Mouse (Mus musculus): ENCODE results near the gene Zfp600. TPM values are rescaled to one million over a fixed set of nuclear protein-coding genes. Genes with fewer than 3 reads are reported as not detected.
"Not testable (repeated sequence)": the region's sequence is repeated elsewhere in the genome, so short reads cannot be mapped to it uniquely, and the experiment has no call there.

The Zfp600 gene
- polyA plus RNA-seq, 1 experiment from 2014 or later: not detected

DNA sequence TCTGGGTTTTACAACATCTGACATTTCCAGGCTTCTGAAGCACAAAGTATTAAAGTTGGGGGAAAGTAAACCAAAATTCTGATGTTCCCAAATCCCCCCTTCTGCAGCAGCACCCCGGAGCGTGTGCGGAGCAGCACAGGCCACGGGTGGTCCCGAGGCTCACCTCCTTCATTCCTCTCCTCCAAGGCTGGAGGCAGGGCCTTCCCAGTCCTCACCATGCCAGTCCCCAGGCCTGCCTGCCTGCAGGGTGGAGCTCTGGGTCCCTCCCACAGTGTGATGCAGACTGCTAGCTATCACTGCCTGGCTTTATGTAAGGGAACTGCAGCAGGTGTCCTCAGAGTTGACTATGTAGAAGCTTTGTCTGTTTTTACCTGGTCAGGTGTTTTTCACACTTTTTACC, 85.5 kb downstream of the Zfp600 start:
- not testable (repeated sequence) for H3K4me2 ChIP-seq (ENCODE audit: low read length); H3K4me3 ChIP-seq (ENCODE audit: low read length); H3K27ac ChIP-seq (ENCODE audit: low read depth, low read length); H3K27me3 ChIP-seq (replicated peaks; ENCODE audit: control insufficient read depth, insufficient read depth, low read length); H3K4me1 ChIP-seq (ENCODE audit: control insufficient read depth, insufficient read depth, low read depth, low read length); H3K9me3 ChIP-seq (ENCODE audit: control insufficient read depth, low read length); H3K9ac ChIP-seq (ENCODE audit: low read depth, low read length); H3K36me3 ChIP-seq (ENCODE audit: control insufficient read depth, insufficient read depth, low read length); ATAC-seq
- 63% methylated on average over 5 of the region's 5 CpGs for WGBS

Other genes with a start within 250 kb of the Zfp600 start
- not detected in 2 replicates for gene Zfp987, start 59.5 kb upstream of the Zfp600 start, polyA plus RNA-seq (2015; fragmentation: Nextera tagmentation; extraction: Ambion mirVana)

Data from hindbrain, embryonic 16.5 days (tissue).